Mouse (Mus musculus): ENCODE results near the gene Ces1b. TPM values are rescaled to one million over a fixed set of nuclear protein-coding genes. Genes with fewer than 3 reads are reported as not detected.

Gene Ces1b
- polyA plus RNA-seq, 1 experiment from 2014 or later, result not detected

DNA sequence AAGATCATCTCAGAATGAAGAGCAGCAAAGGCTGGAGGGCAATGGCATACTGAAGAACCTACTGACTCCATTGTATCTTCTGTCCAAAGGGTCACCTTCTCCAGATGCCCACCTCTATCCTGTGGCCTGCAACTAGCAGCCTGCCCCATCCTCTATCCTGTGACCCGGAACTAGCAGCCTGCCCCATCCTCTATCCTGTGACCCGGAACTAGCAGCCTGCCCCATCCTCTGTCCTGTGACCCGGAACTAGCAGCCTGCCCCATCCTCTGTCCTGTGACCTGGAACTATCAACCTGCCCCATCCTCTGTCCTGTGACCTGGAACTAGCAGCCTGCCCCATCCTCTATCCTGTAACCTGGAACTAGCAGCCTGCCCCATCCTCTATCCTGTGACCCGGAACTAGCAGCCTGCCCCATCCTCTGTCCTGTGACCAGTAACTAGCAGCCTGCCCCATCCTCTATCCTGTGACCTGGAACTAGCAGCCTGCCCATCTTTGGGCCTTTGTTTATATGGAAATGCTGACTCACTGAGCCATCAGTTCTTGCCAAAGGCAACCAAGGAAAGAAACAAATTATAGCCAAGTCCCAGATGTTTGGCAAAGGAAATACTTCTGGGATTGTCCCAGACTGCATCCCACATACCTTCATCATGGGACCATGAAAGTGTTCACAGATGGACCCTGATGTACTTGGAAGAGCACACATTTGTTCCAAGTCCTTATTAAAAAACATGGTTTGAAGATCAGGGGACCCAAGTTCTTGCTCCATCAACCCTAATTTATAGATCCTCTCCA lies 38.8 kb downstream of the Ces1b start:
- Histone ChIP-seq H3K79me2 (ENCODE audit: inconsistent target) (no peaks in the 10 kb centered on the region), H3K27ac (no peak overlapping the region), H3K4me3 (ENCODE audit: inconsistent target) (no peak overlapping the region), H3K36me3 (ENCODE audit: inconsistent target) (no peaks in the 10 kb centered on the region)
- WGBS (ENCODE audit: missing documents), result 75% methylated on average over 4 of the region's 4 CpGs

DNA sequence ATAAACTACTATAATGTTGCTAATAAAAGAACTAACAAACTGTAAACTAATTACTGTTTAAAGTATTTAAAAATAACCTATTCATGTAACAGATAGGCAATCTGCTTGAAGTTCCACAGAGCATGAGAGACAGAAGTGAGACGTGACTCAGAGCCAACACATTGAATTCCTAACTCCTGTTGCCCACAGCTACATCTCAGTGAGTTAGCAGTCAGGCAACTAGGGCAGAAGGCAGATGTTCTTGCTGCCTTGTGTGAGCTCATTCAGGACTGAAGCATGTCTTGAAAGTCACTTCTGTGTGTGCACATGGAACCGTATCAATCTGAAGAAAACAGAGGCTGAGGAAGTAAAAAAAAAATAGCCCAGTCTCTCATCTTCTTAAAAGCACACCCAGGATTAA lies 39.6 kb downstream of the Ces1b start:
- Histone ChIP-seq H3K27ac (no peak overlapping the region), H3K36me3 (ENCODE audit: inconsistent target) (no peaks in the 10 kb centered on the region), H3K4me3 (ENCODE audit: inconsistent target) (no peak overlapping the region), H3K79me2 (ENCODE audit: inconsistent target) (no peaks in the 10 kb centered on the region)
- 79% methylated on average over 2 of the region's 2 CpGs for WGBS (ENCODE audit: missing documents)

DNA sequence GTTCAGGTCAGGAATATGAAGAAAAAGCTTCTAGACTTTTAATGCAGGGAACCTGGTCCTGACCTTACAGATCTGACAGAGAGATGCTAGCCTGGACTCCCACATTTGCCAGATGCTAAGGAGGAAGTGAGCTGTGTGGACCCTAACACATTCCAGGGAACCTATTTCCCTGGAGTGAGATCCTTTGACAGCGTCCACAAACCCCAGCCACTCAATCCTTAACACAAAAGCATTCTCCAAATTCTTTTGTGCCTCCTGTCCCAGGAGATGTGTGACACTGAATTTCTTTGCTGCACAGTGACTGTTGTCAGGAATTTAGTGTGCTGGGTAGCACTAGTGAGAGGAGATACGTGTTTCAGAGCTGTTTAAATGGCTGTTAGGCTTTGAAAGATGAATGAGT lies 41.0 kb downstream of the Ces1b start:
- 58% methylated on average over 2 of the region's 2 CpGs for WGBS (ENCODE audit: missing documents)
- Histone ChIP-seq H3K79me2 (ENCODE audit: inconsistent target) (no peaks in the 10 kb centered on the region), H3K36me3 (ENCODE audit: inconsistent target) (no peaks in the 10 kb centered on the region), H3K27ac (no peak overlapping the region), H3K4me3 (ENCODE audit: inconsistent target) (no peak overlapping the region)

- WGBS (ENCODE audit: missing documents), result 5% methylated on average over 2 of the region's 2 CpGs
- H3K4me3 ChIP-seq (ENCODE audit: inconsistent target), result no peak overlapping the region
- H3K27ac ChIP-seq, result no peak overlapping the region
- no peaks in the 10 kb centered on the region for H3K79me2 ChIP-seq (ENCODE audit: inconsistent target)
- no peaks in the 10 kb centered on the region for H3K36me3 ChIP-seq (ENCODE audit: inconsistent target)
Measured at GRCm38 (mm10) chr8:93030664-93031063, 49.2 kb downstream of the Ces1b start.

GRCm38 (mm10) chr8:93021738-93022137 lies 58.1 kb downstream of the Ces1b start:
- no peaks in the 10 kb centered on the region for H3K79me2 ChIP-seq (ENCODE audit: inconsistent target)
- WGBS (ENCODE audit: missing documents), result 76% methylated on average over 5 of the region's 5 CpGs
- no peak overlapping the region for H3K27ac ChIP-seq
- no peaks in the 10 kb centered on the region for H3K36me3 ChIP-seq (ENCODE audit: inconsistent target)
- no peak overlapping the region for H3K4me3 ChIP-seq (ENCODE audit: inconsistent target)

- WGBS (ENCODE audit: missing documents), result 7% methylated on average over 4 of the region's 4 CpGs
- Histone ChIP-seq H3K27ac (no peak overlapping the region), H3K4me3 (ENCODE audit: inconsistent target) (no peak overlapping the region), H3K36me3 (ENCODE audit: inconsistent target) (no peaks in the 10 kb centered on the region), H3K79me2 (ENCODE audit: inconsistent target) (no peaks in the 10 kb centered on the region)
Measured at GRCm38 (mm10) chr8:93014300-93014699, 65.5 kb downstream of the Ces1b start.

DNA sequence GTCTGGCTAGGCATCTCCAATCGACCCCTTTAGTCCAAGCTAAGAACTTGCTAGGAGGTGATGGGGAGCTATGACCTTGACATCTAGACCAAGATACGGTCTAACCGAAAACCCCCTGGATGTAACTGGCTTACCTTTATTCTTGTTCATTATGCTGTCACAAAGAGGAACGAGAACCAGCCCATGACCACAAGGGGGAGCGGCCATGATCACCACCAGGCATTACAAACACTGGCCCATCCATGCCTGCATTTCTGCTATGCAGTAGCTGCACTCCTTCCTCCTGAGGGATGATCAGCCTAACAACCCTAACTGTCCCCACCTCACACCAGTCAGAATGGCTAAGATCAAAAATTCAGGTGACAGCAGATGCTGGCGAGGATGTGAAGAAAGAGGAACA lies 67.6 kb downstream of the Ces1b start:
- 70% methylated on average over 5 of the region's 6 CpGs for WGBS (ENCODE audit: missing documents)
- no peak overlapping the region for H3K4me3 ChIP-seq (ENCODE audit: inconsistent target)
- no peaks in the 10 kb centered on the region for H3K36me3 ChIP-seq (ENCODE audit: inconsistent target)
- H3K27ac ChIP-seq, result no peak overlapping the region
- H3K79me2 ChIP-seq (ENCODE audit: inconsistent target), result no peaks in the 10 kb centered on the region

DNA sequence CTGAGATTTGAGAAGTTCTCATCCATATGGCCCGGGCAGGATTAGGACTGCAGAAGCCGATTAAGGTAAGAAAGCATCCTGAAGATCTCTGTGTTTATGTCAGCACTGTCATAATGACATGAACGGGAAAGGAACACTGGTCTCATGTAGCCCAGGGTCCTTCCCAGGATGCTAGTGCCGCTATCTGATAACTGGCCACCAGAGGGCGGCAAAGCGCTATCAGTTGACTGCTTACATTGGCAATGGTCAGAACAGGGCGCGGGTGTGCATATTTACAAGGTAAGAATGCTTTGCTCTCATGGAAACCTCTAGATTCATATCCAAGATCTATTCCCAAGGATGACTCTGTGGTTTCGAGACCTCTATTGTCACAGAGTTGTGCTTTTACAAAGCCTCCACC lies 68.4 kb downstream of the Ces1b start:
- no peak overlapping the region for H3K4me3 ChIP-seq (ENCODE audit: inconsistent target)
- 8% methylated on average over 9 of the region's 9 CpGs for WGBS (ENCODE audit: missing documents)
- no peaks in the 10 kb centered on the region for H3K79me2 ChIP-seq (ENCODE audit: inconsistent target)
- H3K27ac ChIP-seq, result no peak overlapping the region
- H3K36me3 ChIP-seq (ENCODE audit: inconsistent target), result no peaks in the 10 kb centered on the region

GRCm38 (mm10) chr8:93010286-93010685 lies 69.5 kb downstream of the Ces1b start:
- H3K4me3 ChIP-seq (ENCODE audit: inconsistent target), result no peak overlapping the region
- H3K36me3 ChIP-seq (ENCODE audit: inconsistent target), result no peaks in the 10 kb centered on the region
- 23% methylated on average over 5 of the region's 5 CpGs for WGBS (ENCODE audit: missing documents)
- H3K79me2 ChIP-seq (ENCODE audit: inconsistent target), result no peaks in the 10 kb centered on the region
- no peak overlapping the region for H3K27ac ChIP-seq

Other genes starting within 250 kb of the Ces1b start
- gene Lpcat2, start 224.7 kb downstream of the Ces1b start, polyA plus RNA-seq (2018), result 21.3 to 65.7 TPM (median 29.4 TPM) in 3 replicates
- 1.4 TPM in 1 of 3 replicates, not detected in the others for gene Capns2, start 178.6 kb downstream of the Ces1b start, polyA plus RNA-seq (2018)
- gene Slc6a2, start 119.9 kb downstream of the Ces1b start, polyA plus RNA-seq (2018), result not detected in 3 replicates
- not detected in 3 replicates for gene Ces1a, start 31.8 kb downstream of the Ces1b start, polyA plus RNA-seq (2018)
- not detected in 3 replicates for gene Ces1c, start 51.3 kb upstream of the Ces1b start, polyA plus RNA-seq (2018)
- not detected in 3 replicates for gene Ces1d, start 117.8 kb upstream of the Ces1b start, polyA plus RNA-seq (2018)
- gene Ces1e, start 149.6 kb upstream of the Ces1b start, polyA plus RNA-seq (2018), result not detected in 3 replicates
- gene Ces1f, start 199.7 kb upstream of the Ces1b start, polyA plus RNA-seq (2018), result not detected in 3 replicates